Mouse (Mus musculus) limb, embryonic 11.5 days (tissue): ENCODE measurements around the gene Slc39a11. TPM values are rescaled to one million over a fixed set of nuclear protein-coding genes. Genes with fewer than 3 reads are reported as not detected.

Experiments used
- ATAC-seq: fragments of 200-750 bp; cut with Nextera tagmentation; 2 replicates; pipeline ENCODE4 v1.8.0; 2017; ENCODE audit warnings: low read depth; ENCODE audit not compliant: insufficient number of reproducible peaks, low FRiP score, low TSS enrichment
- DNase-seq: peaks from one replicate; pipeline ENCODE4 v3.0.0-alpha.2; 2015; ENCODE audit warnings: low spot score
- H3K27ac ChIP-seq: fragments of 300-500 bp; sonication (generic); replicated peaks from 2 replicates; pipeline ENCODE4 v1.5.1; 2014; ENCODE audit warnings: low read depth, mild to moderate bottlenecking, low read length
- H3K27me3 ChIP-seq: fragments of 300-500 bp; sonication (generic); 2 replicates; pipeline ENCODE4 v1.6.1; 2014; ENCODE audit warnings: mild to moderate bottlenecking, low read length, mixed read lengths; ENCODE audit not compliant: control insufficient read depth, insufficient read depth
- H3K36me3 ChIP-seq: fragments of 300-500 bp; sonication (generic); 2 replicates; pipeline ENCODE4 v1.6.1; 2014; ENCODE audit warnings: mild to moderate bottlenecking, low read length, moderate library complexity, mixed read lengths; ENCODE audit not compliant: control insufficient read depth, insufficient read depth
- H3K4me1 ChIP-seq: fragments of 300-500 bp; sonication (generic); 2 replicates; pipeline ENCODE4 v1.6.1; 2014; ENCODE audit warnings: low read length, mixed read lengths; ENCODE audit not compliant: control insufficient read depth, insufficient read depth
- H3K4me2 ChIP-seq: fragments of 300-500 bp; sonication (generic); 2 replicates; pipeline ENCODE4 v1.6.1; 2014; ENCODE audit warnings: low read depth, mild to moderate bottlenecking, moderate library complexity; ENCODE audit not compliant: severe bottlenecking
- H3K4me3 ChIP-seq: fragments of 300-500 bp; sonication (generic); 2 replicates; pipeline ENCODE4 v1.5.1; 2014; ENCODE audit warnings: low read depth, low read length
- H3K9ac ChIP-seq: fragments of 300-500 bp; sonication (generic); 2 replicates; pipeline ENCODE4 v1.6.1; 2014; ENCODE audit warnings: mild to moderate bottlenecking, low read length
- H3K9me3 ChIP-seq: fragments of 300-500 bp; sonication (generic); 2 replicates; pipeline ENCODE4 v1.6.1; 2016; ENCODE audit warnings: low read length; ENCODE audit not compliant: control insufficient read depth
- WGBS: fragments of 180-500 bp; shearing (Covaris S2); extraction: QIAGEN DNeasy Blood & Tissue Kit; methylation state at CpG from one replicate; pipeline ENCODE4 v1.1.7; 2014; 5-methylcytosine and 5-hydroxymethylcytosine counted together
- polyA plus RNA-seq: library from polyadenylated mRNA; unstranded; fragments of >200 nt; fragmentation: Nextera tagmentation; extraction: Ambion mirVana; gene quantifications from 2 replicates; pipeline ENCODE4 v1.2.1, GENCODE M21; 2014

Slc39a11 gene
- polyA plus RNA-seq, 1 experiment from 2014 or later: 14.9 TPM

DNA sequence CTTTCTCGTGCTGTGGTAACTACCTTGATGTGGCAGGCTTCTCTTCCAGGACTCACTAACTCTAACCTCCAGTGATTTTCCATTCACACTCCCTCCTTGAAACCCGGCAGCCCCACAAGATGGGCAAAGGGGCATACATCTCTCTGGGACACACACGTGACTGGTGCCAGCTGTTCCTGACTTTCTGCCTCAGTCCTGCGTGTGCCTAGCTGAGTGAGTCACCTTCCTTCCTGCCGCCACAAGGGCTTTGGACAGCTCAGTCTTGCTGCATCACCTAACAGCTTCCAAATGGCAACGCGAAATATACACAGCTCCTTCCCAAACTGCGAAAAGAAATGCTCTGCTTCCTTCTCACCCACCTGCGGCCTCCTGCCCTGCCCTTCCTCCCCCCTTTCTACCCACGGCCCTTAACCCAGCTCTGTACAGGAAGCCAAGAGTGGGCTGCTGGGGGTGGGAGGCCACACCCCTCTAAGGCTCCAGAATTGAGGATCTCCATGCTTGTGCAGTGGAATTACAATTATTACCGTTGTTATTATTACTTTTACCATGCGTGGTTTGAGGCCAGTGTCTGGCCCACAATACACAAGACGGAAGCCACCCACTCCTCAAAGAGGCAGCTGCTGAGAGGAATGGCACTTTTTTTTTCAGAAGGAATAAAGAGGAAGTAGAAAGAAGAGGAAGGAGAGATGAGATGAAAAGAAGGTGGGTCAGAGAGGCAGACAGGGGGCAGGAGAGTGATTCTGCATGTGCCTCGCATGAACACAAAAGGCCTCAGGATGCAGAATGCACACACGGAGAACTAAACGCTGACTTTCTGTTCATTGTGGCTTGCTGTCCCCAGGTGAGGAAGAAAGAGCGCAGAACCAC lies 179.7 kb downstream of the Slc39a11 start:
- H3K36me3 ChIP-seq: no peaks in the 10 kb centered on the region
- ATAC-seq (no peak), DNase-seq (no peak)
- no peaks in the 10 kb centered on the region for H3K27me3 ChIP-seq
- no peak overlapping the region for H3K4me2 ChIP-seq
- 67% methylated on average over 17 of the region's 17 CpGs for WGBS
- H3K4me3 ChIP-seq: no peak overlapping the region
- H3K9ac ChIP-seq: no peak overlapping the region
- no peaks in the 10 kb centered on the region for H3K9me3 ChIP-seq
- no peak overlapping the region for H3K27ac ChIP-seq
- 0 out of 2 replicates have a peak, but pooled peaks cover 5% of the 10 kb centered on the region for H3K4me1 ChIP-seq

DNA sequence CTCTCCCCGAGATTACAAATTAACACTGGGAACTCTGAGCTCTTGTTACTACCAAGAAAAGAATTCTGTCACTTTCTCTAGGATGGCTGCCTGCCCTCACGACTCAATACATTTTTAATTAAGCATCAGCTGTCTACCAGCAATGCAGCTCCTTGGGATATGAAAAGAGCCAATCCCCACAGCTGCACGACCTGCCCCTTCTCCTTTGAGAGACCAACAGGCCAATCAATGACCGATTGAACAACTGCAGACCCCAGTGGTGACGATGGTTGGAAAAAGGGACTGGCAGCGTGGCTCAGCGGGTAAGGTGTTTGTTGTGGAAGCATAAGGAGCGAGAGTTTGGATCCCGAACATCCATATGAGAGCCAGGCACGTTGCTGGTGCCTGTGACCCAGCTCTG lies 181.9 kb downstream of the Slc39a11 start:
- Histone ChIP-seq H3K9me3 (no peaks in the 10 kb centered on the region), H3K4me1 (0 out of 2 replicates have a peak, but pooled peaks cover 5% of the 10 kb centered on the region), H3K27me3 (no peaks in the 10 kb centered on the region), H3K27ac (no peak overlapping the region), H3K36me3 (no peaks in the 10 kb centered on the region), H3K4me3 (no peak overlapping the region), H3K4me2 (no peak overlapping the region), H3K9ac (no peak overlapping the region)
- DNase-seq (no peak), ATAC-seq (no peak)
- 74% methylated on average over 10 of the region's 10 CpGs for WGBS

DNA sequence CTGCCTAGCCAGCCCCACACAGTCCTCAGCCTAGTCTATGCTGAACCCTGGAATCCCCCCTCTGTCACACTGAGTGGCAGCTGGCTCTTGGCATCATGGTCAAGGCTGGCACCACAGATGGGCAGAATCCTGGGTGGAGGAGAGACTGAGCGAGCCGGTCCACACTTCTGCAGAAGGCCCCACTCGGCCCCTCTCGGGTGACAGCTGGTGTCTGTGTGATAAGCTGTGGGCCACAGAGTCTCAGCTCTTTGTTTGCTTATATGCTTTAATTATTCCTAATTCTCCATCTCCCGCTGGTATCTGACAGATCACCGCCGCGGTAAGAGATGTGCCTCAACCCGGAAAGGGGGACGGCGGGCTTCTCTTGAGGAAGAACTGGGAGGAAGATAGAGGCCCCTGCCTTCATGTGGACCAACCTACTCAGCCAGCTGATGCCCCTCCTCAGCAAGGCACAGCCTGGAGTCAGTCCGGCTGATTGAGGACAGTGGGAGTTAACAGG lies 182.5 kb downstream of the Slc39a11 start:
- ATAC-seq (no peak), DNase-seq (no peak)
- H3K27me3 ChIP-seq: no peaks in the 10 kb centered on the region
- H3K9ac ChIP-seq: no peak overlapping the region
- no peak overlapping the region for H3K4me2 ChIP-seq
- H3K9me3 ChIP-seq: no peaks in the 10 kb centered on the region
- H3K27ac ChIP-seq: no peak overlapping the region
- WGBS: 92% methylated on average over 12 of the region's 12 CpGs
- H3K36me3 ChIP-seq: no peaks in the 10 kb centered on the region
- H3K4me3 ChIP-seq: no peak overlapping the region
- H3K4me1 ChIP-seq: 0 out of 2 replicates have a peak, but pooled peaks cover 5% of the 10 kb centered on the region

DNA sequence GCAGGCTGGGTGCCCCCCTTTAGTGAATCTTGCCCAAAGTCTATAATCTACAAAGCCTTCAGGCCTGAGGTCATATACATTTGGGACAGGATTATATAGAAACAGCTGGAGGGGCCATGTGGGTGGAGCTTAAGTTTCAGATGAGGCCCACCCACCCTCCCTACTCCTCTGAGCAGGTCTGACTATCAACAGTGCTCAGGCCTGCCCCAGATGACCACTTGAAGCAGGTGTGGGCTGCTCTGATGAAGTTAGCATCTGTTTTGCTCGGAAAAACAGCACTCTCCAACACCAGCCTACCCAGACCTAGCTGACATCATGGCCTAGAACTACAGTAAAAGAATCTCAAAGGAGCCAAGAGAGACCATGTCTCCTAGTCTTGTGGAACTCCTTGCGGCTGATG lies 189.8 kb downstream of the Slc39a11 start:
- WGBS: 87% methylated on average over 2 of the region's 2 CpGs
- Histone ChIP-seq H3K9ac (no peak overlapping the region), H3K36me3 (no peaks in the 10 kb centered on the region), H3K27ac (no peak overlapping the region), H3K4me1 (no peaks in the 10 kb centered on the region), H3K9me3 (no peaks in the 10 kb centered on the region; the same call in 1 of the 2 replicates), H3K27me3 (no peaks in the 10 kb centered on the region), H3K4me3 (no peak overlapping the region), H3K4me2 (no peak overlapping the region)
- DNase-seq (no peak), ATAC-seq (no peak)

DNA sequence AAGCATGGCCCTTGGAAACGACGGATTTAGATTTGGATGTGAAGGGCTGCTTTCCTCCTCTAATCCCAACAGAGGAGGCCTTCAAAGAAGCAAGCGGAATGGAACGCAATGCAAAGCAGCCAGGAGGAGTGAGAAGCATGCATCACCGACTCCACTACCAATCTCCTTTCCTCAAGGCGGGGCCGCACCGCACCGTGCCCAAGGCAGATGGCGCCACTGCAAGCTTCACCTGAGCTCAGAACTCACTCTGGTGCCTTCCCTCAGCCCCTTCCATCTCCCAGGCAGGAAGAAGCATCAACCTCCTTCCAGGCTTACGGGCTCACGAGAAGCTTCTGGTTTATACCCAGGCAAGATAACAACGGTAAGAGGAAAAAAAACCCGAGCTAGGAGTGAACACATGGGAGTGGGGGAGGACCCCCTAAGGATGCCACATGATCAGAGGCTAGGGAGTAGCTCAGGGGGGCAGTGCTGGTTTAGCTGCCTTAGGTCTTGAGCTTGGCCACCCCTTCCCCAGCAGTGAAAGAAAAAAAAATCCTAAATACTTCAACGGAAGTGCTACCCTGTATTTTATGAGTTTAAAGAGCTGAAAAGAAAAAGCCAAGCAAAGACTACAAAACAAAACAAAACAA lies 191.2 kb downstream of the Slc39a11 start:
- Histone ChIP-seq H3K9me3 (no peaks in the 10 kb centered on the region; the same call in 1 of the 2 replicates), H3K4me3 (no peak overlapping the region), H3K9ac (no peak overlapping the region), H3K27me3 (no peaks in the 10 kb centered on the region), H3K36me3 (no peaks in the 10 kb centered on the region), H3K4me1 (no peaks in the 10 kb centered on the region), H3K4me2 (no peak overlapping the region), H3K27ac (no peak overlapping the region)
- peak; percentile 47 for DNase-seq
- no peak for ATAC-seq
- 58% methylated on average over 15 of the region's 15 CpGs for WGBS

DNA sequence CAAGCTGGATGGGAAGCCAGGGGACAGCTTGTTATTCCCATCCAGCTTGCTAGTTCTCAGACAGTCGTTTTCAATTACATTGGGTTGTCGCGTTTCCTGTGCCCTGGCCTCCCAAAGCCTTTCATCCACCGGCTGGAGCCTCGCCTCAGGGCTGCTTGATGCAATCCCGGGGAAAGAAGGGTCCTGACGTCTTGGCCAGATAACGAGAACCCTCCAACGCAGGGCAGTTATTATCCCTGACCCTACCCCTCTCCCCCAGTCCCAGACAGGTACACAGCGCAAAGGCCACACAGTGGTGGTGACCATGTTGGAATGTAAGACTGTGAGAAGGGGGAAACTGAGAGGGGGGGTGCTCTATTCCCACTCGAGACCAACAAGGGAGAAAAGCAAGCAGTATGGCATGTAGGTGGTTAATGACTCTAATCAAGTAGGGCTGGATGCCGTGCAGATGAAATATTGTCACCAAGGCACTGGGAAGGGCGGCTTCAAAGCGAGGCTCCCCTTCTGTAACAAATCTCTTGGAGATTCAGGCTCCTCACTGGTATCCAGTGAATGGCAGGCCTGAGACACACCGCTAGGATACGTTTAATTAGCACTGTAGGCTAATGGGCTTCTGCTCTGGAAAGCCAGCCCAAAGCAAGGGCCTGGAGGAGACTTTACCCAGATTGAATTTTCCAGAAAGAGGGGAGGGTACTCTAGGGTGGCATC lies 196.9 kb downstream of the Slc39a11 start:
- 2% methylated on average over 16 of the region's 16 CpGs for WGBS
- no peaks in the 10 kb centered on the region for H3K27me3 ChIP-seq
- ATAC-seq (no peak), DNase-seq (peak; percentile 68)
- H3K4me2 ChIP-seq: peak overlapping the region; percentile 24
- H3K36me3 ChIP-seq: no peaks in the 10 kb centered on the region
- H3K4me3 ChIP-seq: no peak overlapping the region
- H3K9ac ChIP-seq: no peak overlapping the region
- H3K9me3 ChIP-seq: no peaks in the 10 kb centered on the region; the same call in 1 of the 2 replicates
- no peak overlapping the region for H3K27ac ChIP-seq
- H3K4me1 ChIP-seq: peaks cover 11% of the 10 kb centered on the region

DNA sequence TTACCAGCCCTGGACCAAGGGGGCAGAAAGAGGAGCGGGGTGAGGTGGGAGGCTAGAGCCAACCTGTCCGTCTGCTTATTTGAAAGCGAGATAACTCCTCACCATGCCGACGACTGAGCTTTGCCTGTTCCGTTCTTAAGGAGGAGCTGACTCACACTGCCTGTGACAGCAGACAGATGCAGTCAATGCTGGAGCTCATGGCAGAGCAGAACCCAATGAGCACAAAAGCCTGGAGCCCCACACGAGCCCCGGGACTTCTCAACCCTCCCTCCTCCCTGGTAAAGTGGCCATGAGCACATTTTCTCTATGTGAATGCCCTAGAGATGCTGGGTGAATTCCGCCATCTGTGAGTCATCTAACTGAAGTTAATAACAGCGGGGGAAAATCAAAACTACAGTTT lies 198.6 kb downstream of the Slc39a11 start:
- ATAC-seq (no peak), DNase-seq (no peak)
- Histone ChIP-seq H3K27ac (no peak overlapping the region), H3K4me3 (no peak overlapping the region), H3K9me3 (no peaks in the 10 kb centered on the region; the same call in 1 of the 2 replicates), H3K4me2 (no peak overlapping the region), H3K27me3 (no peaks in the 10 kb centered on the region), H3K9ac (no peak overlapping the region), H3K36me3 (no peaks in the 10 kb centered on the region), H3K4me1 (peaks cover 11% of the 10 kb centered on the region)
- 82% methylated on average over 10 of the region's 10 CpGs for WGBS

DNA sequence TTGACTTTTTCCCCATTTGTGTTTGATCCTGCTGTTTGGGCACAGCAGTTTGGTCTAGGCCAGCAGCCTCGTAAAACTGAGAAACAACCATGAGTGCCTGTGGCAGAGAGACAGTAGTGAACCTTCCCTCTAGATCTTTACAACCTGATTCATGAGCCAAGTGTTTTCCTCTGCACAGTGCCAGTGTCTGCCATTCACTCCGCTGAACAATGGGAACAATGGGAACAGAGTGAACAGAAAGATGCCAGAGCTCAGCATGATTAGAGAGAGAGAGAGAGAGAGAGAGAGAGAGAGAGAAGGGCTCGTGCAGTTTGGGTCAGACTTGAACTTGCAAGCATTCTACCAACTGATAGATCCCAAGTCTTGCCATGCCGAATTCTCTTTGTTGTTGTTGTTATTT lies 199.2 kb downstream of the Slc39a11 start:
- H3K27ac ChIP-seq: no peak overlapping the region
- 82% methylated on average over 4 of the region's 4 CpGs for WGBS

More for the DNA sequence above, 199.2 kb downstream of the Slc39a11 start:
- DNase-seq (no peak), ATAC-seq (no peak)
- H3K4me2 ChIP-seq: no peak overlapping the region
- no peaks in the 10 kb centered on the region for H3K9me3 ChIP-seq
- no peaks in the 10 kb centered on the region for H3K27me3 ChIP-seq
- H3K9ac ChIP-seq: no peak overlapping the region
- peaks cover 11% of the 10 kb centered on the region for H3K4me1 ChIP-seq
- H3K4me3 ChIP-seq: no peak overlapping the region
- H3K36me3 ChIP-seq: no peaks in the 10 kb centered on the region
